Mouse (Mus musculus): ENCODE measurements around the gene Tmem88b.

GRCm38 (mm10) chr4:155760613-155761355, 24.9 kb downstream of the Tmem88b start, which contains the start of gene Atad3a:
- TF ChIP-seq POLR2A (IDR thresholded peaks at IDR 0.05; ENCODE audit: borderline replicate concordance, insufficient read depth, low read length): peak; percentile 76
- TF ChIP-seq CTCF (IDR thresholded peaks at IDR 0.05; ENCODE audit: borderline replicate concordance, insufficient read depth, low read depth, low read length): no peak

All from cerebellum, adult 2 months (tissue).